Mouse (Mus musculus): Measurements from ENCODE around the gene Wdr83. TPM values are rescaled to one million over a fixed set of nuclear protein-coding genes. Genes with fewer than 3 reads are reported as not detected.

Wdr83 gene
- polyA plus RNA-seq (2012; rRNA removed): 22.9 and 26.2 TPM in 2 replicates

DNA sequence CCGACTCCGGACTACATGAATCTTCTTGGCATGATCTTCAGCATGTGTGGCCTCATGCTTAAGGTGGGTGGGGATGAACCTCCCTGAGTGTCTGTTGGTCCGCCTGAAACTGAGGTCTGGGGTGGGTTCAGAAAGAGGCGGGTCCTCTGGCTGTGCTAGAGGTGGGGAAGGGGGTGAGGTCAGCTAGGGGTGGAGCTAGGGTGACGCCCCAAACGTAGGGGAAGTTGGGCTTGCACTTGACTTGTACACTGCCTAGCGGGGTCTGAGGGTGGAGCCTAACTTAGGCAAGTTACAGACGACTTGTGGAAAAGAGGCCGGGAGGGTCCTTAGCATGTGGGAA lies at the start of gene Wdr83:
TSS of gene Wdr83 (minus strand) at position 91 of the 340 bp plus-strand sequence.

GRCm38 (mm10) chr8:85122995-85123394 lies 41.9 kb upstream of the Wdr83 start, which contains the start of gene Zfp791:
Gene Zfp791, minus strand, starts transcription at chr8:85123095.

GRCm38 (mm10) chr8:85083108-85083813 lies 2.2 kb upstream of the Wdr83 start, which contains the start of gene Man2b1:
Gene Man2b1, plus strand, starts transcription at chr8:85083270.

DNA sequence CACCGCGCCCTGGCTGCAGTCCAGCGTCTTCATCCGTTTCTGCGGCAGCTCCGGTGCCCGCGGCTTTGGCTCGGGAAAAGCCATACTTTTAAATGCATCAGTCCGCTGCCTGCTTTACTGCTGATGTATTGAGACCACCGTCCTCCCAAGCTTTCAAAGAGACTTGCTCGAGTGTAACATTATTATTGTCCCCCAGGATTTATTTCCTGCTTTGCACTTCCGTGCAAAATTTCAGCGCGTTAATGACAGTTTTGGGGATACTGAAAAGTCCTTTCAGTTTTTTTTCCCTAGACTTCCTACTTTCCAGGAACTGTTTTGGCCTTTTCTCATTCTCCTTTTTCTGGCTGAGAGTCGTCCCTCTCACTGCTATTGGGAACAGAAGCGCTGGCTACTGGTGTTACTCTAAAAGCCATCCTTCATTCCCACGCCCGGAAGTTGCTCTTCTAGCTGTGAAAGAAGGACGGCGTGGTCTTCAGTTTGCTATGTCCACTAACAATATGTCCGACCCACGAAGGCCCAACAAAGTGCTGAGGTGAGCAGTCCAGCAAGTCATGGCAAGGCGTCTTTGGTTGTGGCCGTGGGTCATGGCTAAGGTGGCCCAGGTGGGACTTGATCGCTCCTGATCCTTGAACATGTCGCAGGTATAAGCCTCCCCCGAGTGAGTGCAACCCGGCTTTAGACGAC lies 432 bp downstream of the Wdr83 start, which contains the start of gene Wdr83os:
TSS of gene Wdr83os (plus strand) at position 209 of the 684 bp plus-strand sequence.

DNA sequence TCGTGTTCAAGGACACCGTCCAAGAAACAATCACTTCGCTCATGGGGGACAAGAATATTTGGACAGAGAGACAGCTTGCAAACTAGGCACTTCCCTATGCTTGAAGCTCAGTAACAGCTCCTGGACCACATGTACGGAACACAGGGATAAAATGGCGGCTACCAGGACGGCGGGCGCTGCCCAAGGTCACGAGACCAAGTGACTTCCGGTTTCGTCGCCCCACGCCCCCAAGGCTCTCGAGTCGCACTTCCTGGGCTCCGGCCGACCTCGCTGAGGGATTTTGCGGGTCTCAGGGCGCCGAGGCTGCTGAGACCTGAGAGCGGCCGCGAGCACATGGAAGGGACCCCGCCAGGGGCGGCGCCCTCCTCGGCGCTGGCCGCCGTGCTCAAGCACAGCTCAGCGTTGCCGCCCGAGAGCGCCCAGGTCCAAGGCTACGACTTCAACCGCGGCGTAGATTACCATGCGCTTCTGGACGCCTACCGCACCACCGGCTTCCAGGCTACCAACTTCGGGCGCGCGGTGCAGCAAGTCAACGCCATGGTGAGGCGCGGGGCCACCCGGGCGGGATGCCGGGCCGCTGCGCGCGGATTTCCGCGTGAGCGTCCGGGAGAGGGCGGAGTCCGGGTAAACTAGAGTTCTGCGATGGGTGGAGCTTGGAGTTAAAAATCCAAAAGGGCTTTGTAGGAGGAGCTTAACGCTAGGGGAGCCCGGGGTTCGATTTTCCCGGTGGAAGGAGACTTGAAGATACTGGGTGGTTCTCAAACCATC lies 9.4 kb downstream of the Wdr83 start, which contains the start of gene Dhps:
TSS of gene Dhps (plus strand) at position 244 of the 768 bp plus-strand sequence.

DNA sequence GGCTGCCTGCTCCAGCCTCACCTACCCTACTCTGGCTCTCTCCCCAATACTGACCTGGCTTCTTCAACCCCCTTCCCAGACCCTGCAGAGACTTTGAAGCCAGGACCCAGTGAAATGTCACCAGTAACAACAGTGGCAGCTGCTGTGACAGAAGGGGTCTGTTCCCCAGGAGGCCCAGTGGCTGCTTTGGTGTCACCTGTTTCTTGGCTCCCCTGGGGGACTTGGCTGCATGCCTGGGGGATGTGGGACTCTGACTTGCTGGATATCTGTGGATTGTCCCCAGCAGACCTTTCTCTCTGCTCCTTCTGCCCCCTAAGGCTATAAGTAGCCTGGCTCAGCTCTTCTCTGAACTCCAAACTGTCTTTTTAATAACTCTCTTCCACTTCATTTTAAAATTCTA lies 13.1 kb downstream of the Wdr83 start, which contains the start of gene Gm5741:
TSS of gene Gm5741 (minus strand) at position 1 of the 400 bp plus-strand sequence.

DNA sequence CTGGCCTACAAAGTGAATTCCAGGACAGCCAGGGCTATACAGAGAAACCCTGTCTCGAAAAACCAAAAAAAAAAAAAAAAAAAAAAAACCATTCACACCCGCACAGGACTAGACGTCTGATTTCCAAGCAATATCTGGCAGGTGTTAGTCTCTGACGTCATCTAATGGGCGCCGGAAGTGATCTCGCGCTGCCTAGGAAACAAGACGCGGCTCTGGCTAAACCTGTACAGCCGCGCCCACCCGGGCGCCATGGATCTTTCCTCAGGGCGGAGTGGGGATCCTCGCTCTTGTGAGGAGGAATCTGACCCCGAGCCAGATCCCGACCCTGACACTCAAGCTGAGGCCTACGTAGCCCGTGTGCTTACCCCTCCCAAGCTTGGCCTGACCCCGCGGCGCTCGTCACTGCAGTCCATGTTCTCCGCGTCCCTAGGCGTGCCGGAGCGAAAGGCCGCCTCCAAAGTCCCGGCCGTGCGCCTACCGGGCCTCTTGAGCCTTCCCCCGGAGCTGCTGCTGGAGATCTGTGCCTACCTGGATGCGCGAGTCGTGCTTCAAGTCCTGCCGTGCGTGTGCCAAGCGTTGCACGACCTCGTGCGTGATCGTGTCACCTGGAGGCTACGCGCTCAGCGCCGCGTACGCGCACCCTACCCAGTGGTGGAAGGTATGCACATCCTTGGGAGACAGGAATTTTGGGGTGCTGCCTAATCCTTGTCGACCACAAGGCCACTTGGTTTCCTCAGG lies 21.1 kb downstream of the Wdr83 start, which contains the start of gene Fbxw9:
TSS of gene Fbxw9 (plus strand) at position 177 of the 738 bp plus-strand sequence.

GRCm38 (mm10) chr8:85036718-85037365 lies 44.3 kb downstream of the Wdr83 start, which contains the start of gene Tnpo2:
Gene Tnpo2, plus strand, starts transcription at chr8:85036915.

DNA sequence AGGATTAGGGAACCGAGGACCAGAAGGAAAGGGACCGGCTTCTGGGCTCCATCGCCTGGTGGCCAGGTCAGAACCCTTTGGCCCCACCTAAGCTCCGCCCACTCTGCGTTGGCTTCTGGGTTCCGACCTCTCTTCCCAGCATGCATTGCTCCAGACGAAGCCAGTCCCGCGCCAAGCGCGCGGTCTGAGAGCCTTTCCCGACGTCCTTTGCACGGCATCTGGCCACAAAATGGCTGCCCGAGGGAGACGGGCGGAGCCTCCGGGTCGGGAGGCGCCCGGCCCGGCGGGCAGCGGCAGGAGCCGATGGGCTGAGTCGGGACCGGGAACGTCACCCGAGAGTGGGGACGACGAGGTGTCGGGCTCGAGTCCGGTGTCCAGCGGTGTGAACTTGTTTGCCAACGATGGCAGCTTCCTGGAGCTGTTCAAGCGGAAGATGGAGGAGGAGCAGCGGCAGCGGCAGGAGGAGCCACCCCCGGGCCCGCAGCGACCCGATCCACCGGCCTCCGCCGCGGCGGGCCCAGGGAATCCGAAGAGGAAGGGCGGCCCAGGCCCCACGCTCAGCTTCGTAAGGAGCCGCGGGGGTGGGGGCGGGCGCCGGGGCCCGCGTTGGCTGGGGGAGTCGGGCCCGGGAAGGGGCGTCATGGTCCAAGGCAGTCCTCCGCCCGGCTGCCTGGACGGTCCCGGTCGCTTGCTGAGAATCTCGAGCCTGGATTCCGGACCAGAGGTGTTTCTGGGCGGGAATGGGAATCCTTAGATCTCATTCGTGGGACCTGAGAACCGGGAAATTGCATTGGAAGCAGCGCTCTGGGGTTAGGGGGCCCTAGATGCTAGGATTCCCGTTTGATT lies 54.2 kb downstream of the Wdr83 start, which contains the start of gene Trir:
TSS of gene Trir (plus strand) at position 154 of the 846 bp plus-strand sequence.

DNA sequence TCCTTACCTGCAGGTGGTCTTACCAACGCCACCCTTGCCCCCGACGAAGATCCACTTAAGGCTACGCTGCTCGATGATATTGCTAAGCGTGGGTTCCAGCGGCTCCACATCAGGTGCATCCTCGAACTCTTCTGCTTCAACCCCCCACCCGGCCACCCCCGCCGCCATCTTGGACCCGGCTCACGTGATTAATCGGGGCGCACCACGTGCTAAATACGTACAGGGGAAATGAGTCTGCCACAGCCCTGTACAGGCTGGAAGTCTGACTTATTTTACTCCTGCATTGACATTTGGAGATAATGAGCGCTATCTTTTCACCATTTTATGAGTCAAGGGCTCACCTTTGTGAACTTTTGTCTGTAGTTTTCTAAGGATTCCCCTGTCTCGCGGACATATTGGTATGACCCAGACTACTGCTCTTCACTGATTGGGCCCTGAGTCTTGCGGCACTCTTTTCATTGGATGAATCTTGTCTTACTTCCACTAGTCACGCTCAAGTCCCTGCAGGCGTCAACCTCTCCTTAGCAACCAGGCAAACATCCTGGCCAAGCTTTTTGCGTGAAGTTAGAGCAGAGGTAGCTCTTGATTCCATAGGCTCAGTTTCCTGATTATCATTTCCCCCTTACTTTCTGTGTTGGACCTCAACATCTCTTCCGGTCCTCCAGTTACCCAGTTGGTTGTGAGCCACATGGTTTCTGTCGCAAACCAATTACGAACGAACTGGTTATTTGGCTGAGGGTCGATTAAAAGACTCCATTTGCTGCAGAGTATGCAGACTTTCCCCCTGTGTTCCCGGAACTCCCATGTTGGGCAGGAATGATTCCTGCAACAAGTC lies 55.8 kb downstream of the Wdr83 start, which contains the start of gene Asna1:
TSS of gene Asna1 (minus strand) at position 184 of the 835 bp plus-strand sequence.

Other genes starting within 250 kb of the Wdr83 start
- 25.2 and 27.4 TPM in 2 replicates for gene Gadd45gip1, start 249.8 kb downstream of the Wdr83 start, polyA plus RNA-seq (2012; rRNA removed)
- gene Rad23a, start 240.6 kb downstream of the Wdr83 start, polyA plus RNA-seq (2012; rRNA removed): 108 and 113 TPM in 2 replicates
- gene Calr, start 234.4 kb downstream of the Wdr83 start, polyA plus RNA-seq (2012; rRNA removed): 389 and 417 TPM in 2 replicates
- 37.4 and 40.3 TPM in 2 replicates for gene Farsa, start 224.3 kb downstream of the Wdr83 start, polyA plus RNA-seq (2012; rRNA removed)
- 11.5 and 11.9 TPM in 2 replicates for gene Syce2, start 209.2 kb downstream of the Wdr83 start, polyA plus RNA-seq (2012; rRNA removed)
- gene Gcdh, start 187.4 kb downstream of the Wdr83 start, polyA plus RNA-seq (2012; rRNA removed): 84.3 and 97.5 TPM in 2 replicates
- 82.0 and 97.2 TPM in 2 replicates for gene Klf1, start 179.4 kb downstream of the Wdr83 start, polyA plus RNA-seq (2012; rRNA removed)
- gene Dnase2a, start 172.7 kb downstream of the Wdr83 start, polyA plus RNA-seq (2012; rRNA removed): 12.9 and 13.0 TPM in 2 replicates
- 0.07 and 0.08 TPM in 2 replicates for gene Mast1, start 143.9 kb downstream of the Wdr83 start, polyA plus RNA-seq (2012; rRNA removed)
- gene Rtbdn, start 134.3 kb downstream of the Wdr83 start, polyA plus RNA-seq (2012; rRNA removed): not detected in 2 replicates
- gene Gm49661, start 111.9 kb downstream of the Wdr83 start, polyA plus RNA-seq (2012; rRNA removed): 0.58 TPM in 1 of 2 replicates, not detected in the other
- 467 and 538 TPM in 2 replicates for gene Prdx2, start 111.7 kb downstream of the Wdr83 start, polyA plus RNA-seq (2012; rRNA removed)
- 37.4 and 40.1 TPM in 2 replicates for gene Rnaseh2a, start 111.5 kb downstream of the Wdr83 start, polyA plus RNA-seq (2012; rRNA removed)
- 11.6 and 18.6 TPM in 2 replicates for gene Junb, start 102.6 kb downstream of the Wdr83 start, polyA plus RNA-seq (2012; rRNA removed)
- gene Hook2, start 90.7 kb downstream of the Wdr83 start, polyA plus RNA-seq (2012; rRNA removed): 10.3 and 12.2 TPM in 2 replicates
- gene Best2, start 66.8 kb downstream of the Wdr83 start, polyA plus RNA-seq (2012; rRNA removed): not detected in 2 replicates
- 63.3 and 64.0 TPM in 2 replicates for gene Asna1, start 56.0 kb downstream of the Wdr83 start, polyA plus RNA-seq (2012; rRNA removed)
- gene Trir, start 54.5 kb downstream of the Wdr83 start, polyA plus RNA-seq (2012; rRNA removed): 83.5 and 105 TPM in 2 replicates
- gene Tnpo2, start 44.4 kb downstream of the Wdr83 start, polyA plus RNA-seq (2012; rRNA removed): 18.0 and 21.4 TPM in 2 replicates
- 11.8 and 12.7 TPM in 2 replicates for gene Fbxw9, start 21.3 kb downstream of the Wdr83 start, polyA plus RNA-seq (2012; rRNA removed)
- gene Gm5741, start 13.3 kb downstream of the Wdr83 start, polyA plus RNA-seq (2012; rRNA removed): 0.26 TPM in 1 of 2 replicates, not detected in the other
- gene Dhps, start 9.5 kb downstream of the Wdr83 start, polyA plus RNA-seq (2012; rRNA removed): 17.8 and 18.4 TPM in 2 replicates
- gene Wdr83os, start 566 bp downstream of the Wdr83 start, polyA plus RNA-seq (2012; rRNA removed): 39.8 and 41.3 TPM in 2 replicates
- 41.9 and 48.3 TPM in 2 replicates for gene Man2b1, start 2.0 kb upstream of the Wdr83 start, polyA plus RNA-seq (2012; rRNA removed)
- 4.4 and 5.3 TPM in 2 replicates for gene Zfp791, start 41.8 kb upstream of the Wdr83 start, polyA plus RNA-seq (2012; rRNA removed)
- gene Cks1brt, start 70.6 kb upstream of the Wdr83 start, polyA plus RNA-seq (2012; rRNA removed): not detected in 2 replicates
- gene Olfr371, start 144.7 kb upstream of the Wdr83 start, polyA plus RNA-seq (2012; rRNA removed): not detected in 2 replicates
- gene Orc6, start 218.3 kb upstream of the Wdr83 start, polyA plus RNA-seq (2012; rRNA removed): 33.7 and 35.9 TPM in 2 replicates
- gene Vps35, start 218.5 kb upstream of the Wdr83 start, polyA plus RNA-seq (2012; rRNA removed): 27.4 and 28.6 TPM in 2 replicates